Mouse (Mus musculus) inflammation-experienced regulatory T-cells, adult 6 months (primary cell): Measurements from ENCODE around the gene Meig1. TPM values are rescaled to one million over a fixed set of nuclear protein-coding genes. Genes with fewer than 3 reads are reported as not detected.
"Not testable (repeated sequence)": the region's sequence is repeated elsewhere in the genome, so short reads cannot be mapped to it uniquely, and the experiment has no call there.

Experiments used
- ATAC-seq: one replicate; pipeline ENCODE4 v1.8.0; 2017
- polyA plus RNA-seq, 3 experiments: library from polyadenylated mRNA; unstranded; fragments of 100-300 nt; shearing (Covaris generic); gene quantifications; one replicate each; pipeline ENCODE4 v1.2.1; 2017

The Meig1 gene
- not detected for polyA plus RNA-seq

- ATAC-seq = no peak
Observed at GRCm38 (mm10) chr2:3422548-3422947, at the start of gene Meig1. Gene Meig1 (minus strand): TSS chr2:3422648.

GRCm38 (mm10) chr2:3456590-3456989 lies 34.1 kb upstream of the Meig1 start:
- ATAC-seq = no peak

- no peak for ATAC-seq
Observed at GRCm38 (mm10) chr2:3453096-3453495, 30.6 kb upstream of the Meig1 start.

- no peak for ATAC-seq
Observed at GRCm38 (mm10) chr2:3449431-3449830, 27.0 kb upstream of the Meig1 start.

- ATAC-seq = no peak
Observed at GRCm38 (mm10) chr2:3445984-3446383, 23.5 kb upstream of the Meig1 start.

- no peak for ATAC-seq
Observed at GRCm38 (mm10) chr2:3444206-3444605, 21.8 kb upstream of the Meig1 start.

- no peak for ATAC-seq
Observed at GRCm38 (mm10) chr2:3437956-3438355, 15.5 kb upstream of the Meig1 start.

GRCm38 (mm10) chr2:3435369-3436061 lies 13.1 kb upstream of the Meig1 start:
- no peak for ATAC-seq

GRCm38 (mm10) chr2:3430956-3431355 lies 8.5 kb upstream of the Meig1 start:
- ATAC-seq = no peak

GRCm38 (mm10) chr2:3424579-3424910 lies 2.1 kb upstream of the Meig1 start:
- no peak for ATAC-seq

- peak; percentile 93 for ATAC-seq
Observed at GRCm38 (mm10) chr2:3423841-3424578, 1.6 kb upstream of the Meig1 start, which contains the start of gene Dclre1c. Gene Dclre1c (plus strand): TSS chr2:3424131.

- ATAC-seq = no peak
Observed at GRCm38 (mm10) chr2:3420157-3420556, 2.3 kb downstream of the Meig1 start.

GRCm38 (mm10) chr2:3418883-3419431 lies 3.5 kb downstream of the Meig1 start:
- ATAC-seq = peak; percentile 78

- no peak for ATAC-seq
Observed at GRCm38 (mm10) chr2:3415676-3416075, 6.8 kb downstream of the Meig1 start.

GRCm38 (mm10) chr2:3414241-3414640 lies 8.2 kb downstream of the Meig1 start:
- ATAC-seq = no peak

- no peak for ATAC-seq
Observed at GRCm38 (mm10) chr2:3407756-3408155, 14.7 kb downstream of the Meig1 start.

GRCm38 (mm10) chr2:3405981-3406380 lies 16.5 kb downstream of the Meig1 start:
- ATAC-seq = no peak

GRCm38 (mm10) chr2:3397110-3397509 lies 25.3 kb downstream of the Meig1 start, which contains the start of gene Olah:
Gene Olah (minus strand): TSS chr2:3397210.
- ATAC-seq = not testable (repeated sequence)

GRCm38 (mm10) chr2:3391945-3392344 lies 30.5 kb downstream of the Meig1 start:
- ATAC-seq = no peak

GRCm38 (mm10) chr2:3387105-3387860 lies 35.2 kb downstream of the Meig1 start:
- no peak for ATAC-seq

GRCm38 (mm10) chr2:3365127-3365526 lies 57.3 kb downstream of the Meig1 start:
- no peak for ATAC-seq

- ATAC-seq = no peak
Observed at GRCm38 (mm10) chr2:3361067-3361466, 61.4 kb downstream of the Meig1 start.
